Mouse (Mus musculus): ENCODE measurements around the gene Zfp955b.
"Not testable (repeated sequence)": the region's sequence is repeated elsewhere in the genome, so short reads cannot be mapped to it uniquely, and the experiment has no call there.

Gene Zfp955b

DNA sequence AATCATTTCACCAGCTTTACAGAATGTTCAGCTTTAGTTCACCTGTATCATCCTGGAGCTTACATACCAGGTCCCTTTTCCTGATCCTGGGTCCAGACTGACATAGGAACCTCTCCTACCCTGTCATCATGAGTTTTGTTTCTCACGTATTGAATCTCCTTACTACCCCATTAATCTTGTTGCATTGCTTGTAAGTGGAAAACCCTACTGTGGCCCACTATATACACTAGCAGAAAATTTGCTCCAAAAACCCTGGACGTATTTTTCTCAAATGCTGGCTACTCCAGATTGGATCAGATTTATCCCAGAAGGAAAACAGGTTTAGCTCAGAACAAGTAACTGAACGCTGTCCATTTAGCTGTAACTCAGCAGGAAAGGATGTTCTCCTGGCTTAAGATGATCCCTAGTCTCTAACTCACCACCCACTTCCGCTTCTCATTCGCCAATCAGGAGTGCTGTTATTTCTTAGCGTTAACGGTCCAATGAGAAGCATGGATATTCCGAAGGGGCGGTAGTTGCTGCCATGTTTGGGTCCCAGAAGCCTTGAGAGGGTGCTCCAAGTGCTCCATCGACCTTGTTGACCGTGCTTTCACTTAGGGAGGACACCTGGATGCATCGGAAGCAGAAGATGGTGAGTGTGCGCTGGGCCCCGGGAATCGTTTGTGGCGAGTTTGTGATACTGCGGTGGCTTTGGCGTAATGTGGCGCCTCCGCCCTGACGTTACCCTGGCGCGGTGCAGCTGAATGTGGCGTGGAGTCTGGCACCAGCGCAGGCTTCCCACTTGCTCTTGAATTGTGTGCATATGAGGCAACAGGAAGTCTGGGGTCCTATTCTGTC is at the start of gene Zfp955b:
Gene Zfp955b, plus strand, starts transcription at position 506 of the 837 bp plus-strand sequence.
- DNase-seq (ENCODE audit: low spot score): not testable (repeated sequence)

GRCm38 (mm10) chr17:33254530-33255318 is 34.6 kb upstream of the Zfp955b start, which contains the start of gene Zfp955a:
Zfp955a (minus strand) TSS chr17:33255145.
- DNase-seq (ENCODE audit: low spot score): not testable (repeated sequence)

- DNase-seq (ENCODE audit: low spot score): not testable (repeated sequence)
Observed at GRCm38 (mm10) chr17:33255319-33255657, 34.1 kb upstream of the Zfp955b start.

- no peak for DNase-seq (ENCODE audit: low spot score)
Observed at GRCm38 (mm10) chr17:33264376-33264775, 25.0 kb upstream of the Zfp955b start, which contains the start of gene Olfr63. Olfr63 (plus strand) TSS chr17:33264676.

GRCm38 (mm10) chr17:33268907-33269306 is 20.4 kb upstream of the Zfp955b start:
- no peak for DNase-seq (ENCODE audit: low spot score)

GRCm38 (mm10) chr17:33289876-33290149 is 469 bp downstream of the Zfp955b start:
- not testable (repeated sequence) for DNase-seq (ENCODE audit: low spot score)

DNA sequence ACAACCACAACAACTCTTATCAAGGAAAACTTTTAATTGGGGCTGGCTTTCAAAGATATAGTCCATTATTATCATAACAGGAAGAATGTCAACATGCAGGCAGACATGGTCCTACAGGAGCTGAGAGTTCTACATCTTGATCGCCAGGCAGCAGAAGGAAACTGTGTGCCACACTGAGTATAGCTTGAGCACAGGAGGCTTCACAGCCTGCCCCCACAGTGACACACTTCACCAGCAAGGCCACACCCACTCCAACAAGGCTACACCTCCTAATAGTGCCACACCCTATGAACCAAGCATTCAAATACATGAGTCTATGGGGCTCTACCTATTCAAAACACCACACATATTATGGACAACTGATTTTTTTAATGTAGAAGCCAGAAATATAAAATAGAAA is 63.6 kb downstream of the Zfp955b start:
- DNase-seq (ENCODE audit: low spot score): no peak
